Mouse (Mus musculus): Measurements from ENCODE around the gene Prrt1.

- TF ChIP-seq ZMIZ1 (IDR thresholded peaks at IDR 0.05; ENCODE audit: low read depth, low read length) = peak; percentile 89
- peak in 1 of 2 experiments; percentile 19; a peak in 1 of 4 replicates for TF ChIP-seq EP300 (IDR thresholded peaks at IDR 0.05; ENCODE audit: low read depth in 1 of 2, low read length in 2 of 2)
Measured at GRCm38 (mm10) chr17:34587423-34587811, 41.9 kb upstream of the Prrt1 start.

All from MEL (cell line).